Mouse (Mus musculus): ENCODE measurements around the gene Mfsd5. TPM values are rescaled to one million over a fixed set of nuclear protein-coding genes. Genes with fewer than 3 reads are reported as not detected.
A peak's percentile ranks its signal among the peaks of the same experiment; 100 is the strongest.

Gene Mfsd5
- polyA plus RNA-seq, 1 experiment from 2014 or later, result 24.9 TPM

- Histone ChIP-seq H3K9ac (no peak overlapping the region), H3K9me3 (replicated peaks) (no peaks in the 10 kb centered on the region), H3K4me3 (replicated peaks) (no peak overlapping the region), H3K36me3 (replicated peaks) (0 out of 2 replicates have a peak, but pooled peaks cover 2% of the 10 kb centered on the region), H3K27me3 (no peaks in the 10 kb centered on the region), H3K4me2 (no peak overlapping the region), H3K27ac (replicated peaks) (no peak overlapping the region), H3K4me1 (replicated peaks) (peaks cover 21% of the 10 kb centered on the region)
- ATAC-seq (ENCODE audit: insufficient read depth), result no peak
Measured at GRCm38 (mm10) chr15:102287395-102287794, 8.1 kb downstream of the Mfsd5 start.

GRCm38 (mm10) chr15:102295633-102296367 is 16.5 kb downstream of the Mfsd5 start, which contains the start of gene Espl1:
TSS of gene Espl1 (plus strand) at chr15:102296266.
- Histone ChIP-seq H3K4me1 (replicated peaks) (peaks cover 35% of the 10 kb centered on the region), H3K27me3 (no peaks in the 10 kb centered on the region), H3K9ac (peak within 1 kb of the TSS; percentile 86), H3K27ac (replicated peaks) (peak within 1 kb of the TSS; percentile 71), H3K36me3 (replicated peaks) (peaks cover 32% of the 10 kb centered on the region), H3K4me3 (replicated peaks) (peak within 1 kb of the TSS; percentile 99), H3K9me3 (replicated peaks) (no peaks in the 10 kb centered on the region), H3K4me2 (peak within 1 kb of the TSS; percentile 76)
- ATAC-seq (ENCODE audit: insufficient read depth), result peak; percentile 96
- WGBS (ENCODE audit: insufficient replicate concordance), result 6% methylated on average over 25 of the region's 25 CpGs

- Histone ChIP-seq H3K36me3 (replicated peaks) (peaks cover 39% of the 10 kb centered on the region), H3K4me3 (replicated peaks) (peak overlapping the region; percentile 99), H3K4me2 (peak overlapping the region; percentile 76), H3K9ac (peak overlapping the region; percentile 86), H3K27ac (replicated peaks) (peak overlapping the region; percentile 71), H3K9me3 (replicated peaks) (no peaks in the 10 kb centered on the region), H3K4me1 (replicated peaks) (peaks cover 35% of the 10 kb centered on the region), H3K27me3 (no peaks in the 10 kb centered on the region)
- peak; percentile 32 for ATAC-seq (ENCODE audit: insufficient read depth)
- WGBS (ENCODE audit: insufficient replicate concordance), result 3% methylated on average over 24 of the region's 24 CpGs
Measured at GRCm38 (mm10) chr15:102296368-102297006, 17.2 kb downstream of the Mfsd5 start.

- no peak overlapping the region for H3K27ac ChIP-seq (replicated peaks)
- WGBS (ENCODE audit: insufficient replicate concordance), result 86% methylated on average over 6 of the region's 6 CpGs
- H3K36me3 ChIP-seq (replicated peaks), result peaks cover 94% of the 10 kb centered on the region
- no peak overlapping the region for H3K9ac ChIP-seq
- H3K4me2 ChIP-seq, result no peak overlapping the region
- no peak for ATAC-seq (ENCODE audit: insufficient read depth)
- peaks cover 15% of the 10 kb centered on the region; the same call in 1 of the 2 replicates for H3K4me1 ChIP-seq (replicated peaks)
- H3K4me3 ChIP-seq (replicated peaks), result no peak overlapping the region
- H3K9me3 ChIP-seq (replicated peaks), result no peaks in the 10 kb centered on the region
- H3K27me3 ChIP-seq, result no peaks in the 10 kb centered on the region
Measured at GRCm38 (mm10) chr15:102302542-102302941, 23.3 kb downstream of the Mfsd5 start.

- Histone ChIP-seq H3K4me2 (no peak overlapping the region), H3K9ac (no peak overlapping the region), H3K36me3 (replicated peaks) (peaks cover 96% of the 10 kb centered on the region), H3K27ac (replicated peaks) (no peak overlapping the region), H3K4me1 (replicated peaks) (no peaks in the 10 kb centered on the region), H3K27me3 (no peaks in the 10 kb centered on the region), H3K9me3 (replicated peaks) (no peaks in the 10 kb centered on the region), H3K4me3 (replicated peaks) (no peak overlapping the region)
- WGBS (ENCODE audit: insufficient replicate concordance), result 86% methylated on average over 9 of the region's 9 CpGs
- no peak for ATAC-seq (ENCODE audit: insufficient read depth)
Measured at GRCm38 (mm10) chr15:102308717-102309116, 29.5 kb downstream of the Mfsd5 start.

- Histone ChIP-seq H3K27me3 (no peaks in the 10 kb centered on the region), H3K4me3 (replicated peaks) (no peak overlapping the region), H3K27ac (replicated peaks) (no peak overlapping the region), H3K4me2 (no peak overlapping the region), H3K9ac (no peak overlapping the region), H3K4me1 (replicated peaks) (no peaks in the 10 kb centered on the region), H3K9me3 (replicated peaks) (no peaks in the 10 kb centered on the region), H3K36me3 (replicated peaks) (peaks cover 96% of the 10 kb centered on the region)
- 82% methylated on average over 10 of the region's 10 CpGs for WGBS (ENCODE audit: insufficient replicate concordance)
- no peak for ATAC-seq (ENCODE audit: insufficient read depth)
Measured at GRCm38 (mm10) chr15:102310074-102310845, 31.0 kb downstream of the Mfsd5 start.

GRCm38 (mm10) chr15:102311489-102311888 is 32.2 kb downstream of the Mfsd5 start:
- Histone ChIP-seq H3K27me3 (no peaks in the 10 kb centered on the region), H3K36me3 (replicated peaks) (peaks cover 96% of the 10 kb centered on the region), H3K4me1 (replicated peaks) (no peaks in the 10 kb centered on the region), H3K9me3 (replicated peaks) (no peaks in the 10 kb centered on the region), H3K9ac (no peak overlapping the region), H3K27ac (replicated peaks) (no peak overlapping the region), H3K4me3 (replicated peaks) (no peak overlapping the region), H3K4me2 (no peak overlapping the region)
- no peak for ATAC-seq (ENCODE audit: insufficient read depth)

GRCm38 (mm10) chr15:102315292-102315691 is 36.0 kb downstream of the Mfsd5 start:
- Histone ChIP-seq H3K4me2 (no peak overlapping the region), H3K36me3 (replicated peaks) (peaks cover 96% of the 10 kb centered on the region), H3K9ac (no peak overlapping the region), H3K9me3 (replicated peaks) (no peaks in the 10 kb centered on the region), H3K27me3 (no peaks in the 10 kb centered on the region), H3K27ac (replicated peaks) (no peak overlapping the region), H3K4me1 (replicated peaks) (no peaks in the 10 kb centered on the region), H3K4me3 (replicated peaks) (no peak overlapping the region)
- WGBS (ENCODE audit: insufficient replicate concordance), result 87% methylated on average over 8 of the region's 8 CpGs
- ATAC-seq (ENCODE audit: insufficient read depth), result no peak

GRCm38 (mm10) chr15:102316263-102316662 is 37.0 kb downstream of the Mfsd5 start:
- no peak overlapping the region for H3K4me3 ChIP-seq (replicated peaks)
- no peak for ATAC-seq (ENCODE audit: insufficient read depth)
- H3K36me3 ChIP-seq (replicated peaks), result peaks cover 97% of the 10 kb centered on the region
- H3K4me1 ChIP-seq (replicated peaks), result no peaks in the 10 kb centered on the region
- no peak overlapping the region for H3K9ac ChIP-seq
- H3K27ac ChIP-seq (replicated peaks), result no peak overlapping the region
- WGBS (ENCODE audit: insufficient replicate concordance), result 83% methylated on average over 6 of the region's 6 CpGs
- H3K9me3 ChIP-seq (replicated peaks), result no peaks in the 10 kb centered on the region
- no peaks in the 10 kb centered on the region for H3K27me3 ChIP-seq
- H3K4me2 ChIP-seq, result no peak overlapping the region

- ATAC-seq (ENCODE audit: insufficient read depth), result no peak
- no peak overlapping the region for H3K9ac ChIP-seq
- H3K4me2 ChIP-seq, result peak overlapping the region; percentile 71
- 65% methylated on average over 12 of the region's 12 CpGs for WGBS (ENCODE audit: insufficient replicate concordance)
- H3K36me3 ChIP-seq (replicated peaks), result peaks cover 63% of the 10 kb centered on the region
- H3K27ac ChIP-seq (replicated peaks), result no peak overlapping the region; the same call in 1 of the 2 replicates
- H3K4me1 ChIP-seq (replicated peaks), result peaks cover 13% of the 10 kb centered on the region
- no peaks in the 10 kb centered on the region for H3K27me3 ChIP-seq
- peak overlapping the region; percentile 14; the same call in 1 of the 2 replicates for H3K4me3 ChIP-seq (replicated peaks)
- H3K9me3 ChIP-seq (replicated peaks), result no peaks in the 10 kb centered on the region
Measured at GRCm38 (mm10) chr15:102324654-102325473, 45.6 kb downstream of the Mfsd5 start.

All from liver, embryonic 15.5 days (tissue).